Comparison of ENCODE assay signal across 8 mouse cellular contexts in genomic region chr2:172042607-172043234, GRCm38 (mm10). TPM values are rescaled to one million over a fixed set of nuclear protein-coding genes. Genes with fewer than 3 reads are reported as not detected.
DNase-seq lines count a peak whose midpoint lies in the region.

No protein-coding gene starts in this region.

- intact Hi-C loops in left cerebral cortex, postnatal 4 days (cut with DNase I): loop anchor here (5.0 to 10.0 kb wide), 2 partner anchors 548 to 1145 kb away; no protein-coding TSS in a partner anchor

- H3K9me3 ChIP-seq in forebrain, embryonic 10.5 days: no peaks in the 10 kb centered on the region

- under 1% methylated on average over 46 of the region's 46 CpGs for WGBS in forebrain, embryonic 10.5 days

- H3K27me3 ChIP-seq in forebrain, embryonic 10.5 days (ENCODE audit: poor library complexity, severe bottlenecking): peaks cover 61% of the 10 kb centered on the region

- H3K27ac ChIP-seq in forebrain, embryonic 10.5 days: no peak overlapping the region

- peak overlapping the region; percentile 53 for H3K4me3 ChIP-seq in forebrain, embryonic 10.5 days

- H3K4me1 ChIP-seq in forebrain, embryonic 10.5 days: peaks cover 37% of the 10 kb centered on the region

- no peaks in the 10 kb centered on the region for H3K36me3 ChIP-seq in forebrain, embryonic 10.5 days (replicated peaks)

- DNase-seq in layer of hippocampus, postnatal 36 days: peak; percentile 2 to 12
- DNase-seq in layer of hippocampus, adult 11-12 months (ENCODE audit: low spot score): no peak
- DNase-seq in forebrain, embryonic 10.5 days (ENCODE audit: extremely low spot score, low spot score): peak; percentile 24
- peak; percentile 23 for DNase-seq in left cerebral cortex, postnatal 4 days
- DNase-seq in right cerebral cortex, adult 2 months (ENCODE audit: low spot score in 2 of 2): peak; percentile 27 to 31
- DNase-seq in urinary bladder, postnatal 14 days (ENCODE audit: low spot score): no peak
- no peak for DNase-seq in adrenal gland, postnatal 4 days (ENCODE audit: low spot score in 2 of 2)
- no peak for DNase-seq in thymus, postnatal 36 days

RNA-seq across cellular contexts. Expression of gene Cbln4, which starts 0.5 kb away (rescaled TPM):
- total RNA-seq in layer of hippocampus, postnatal 36 days (2021): 1 to 10 TPM; 6.5 to 6.8 TPM
- 0.12 and 0.26 TPM in 2 replicates for polyA plus RNA-seq in forebrain, embryonic 10.5 days (2016; fragmentation: Nextera tagmentation; extraction: Ambion mirVana)
- 10 to 100 TPM in 1 of 2 experiments, 1 to 10 TPM in 1; 7.8 to 12.3 TPM for total RNA-seq in left cerebral cortex, postnatal 4 days (2021)
- under 1 TPM in 1 of 2 experiments, not detected in 1; 0.17 TPM for total RNA-seq in adrenal gland, postnatal 4 days (2021)

Comparison
In these comparisons a context has a peak if more than half of its experiments do, and no peak if none do; other contexts are left out.
1. DNase-seq: peak in layer of hippocampus, postnatal 36 days (2 of 2), forebrain, embryonic 10.5 days (single experiment), left cerebral cortex, postnatal 4 days (single experiment) and right cerebral cortex, adult 2 months (2 of 2); none in layer of hippocampus, adult 11-12 months (single experiment), urinary bladder, postnatal 14 days (single experiment), adrenal gland, postnatal 4 days (0 of 2) and thymus, postnatal 36 days (0 of 2).
2. RNA of gene Cbln4, which starts 0.5 kb away (total RNA-seq): 7.8 to 12.3 TPM in left cerebral cortex, postnatal 4 days and 6.5 to 6.8 TPM in layer of hippocampus, postnatal 36 days; 0.17 TPM in adrenal gland, postnatal 4 days; every median in the first group is over 4 times any median in the second.